Mouse (Mus musculus) lung, postnatal 0 days (tissue): ENCODE results near the gene Selenbp1.
"Not testable (repeated sequence)": the region's sequence is repeated elsewhere in the genome, so short reads cannot be mapped to it uniquely, and the experiment has no call there.

Source experiments
- CTCF ChIP-seq: IDR thresholded peaks from 2 replicates; pipeline ENCODE4 v1.5.1; 2016; ENCODE audit warnings: antibody characterized with exemption, mild to moderate bottlenecking
- EP300 ChIP-seq: IDR thresholded peaks from 2 replicates; pipeline ENCODE4 v1.6.1; 2016; ENCODE audit warnings: antibody characterized with exemption, mild to moderate bottlenecking, control low read depth

GRCm38 (mm10) chr3:94935332-94935731 lies 2.5 kb downstream of the Selenbp1 start:
- TF ChIP-seq EP300, result peak; percentile 61; the same call in 1 of the 2 replicates
- TF ChIP-seq CTCF, result not testable (repeated sequence)
